Mouse (Mus musculus): ENCODE results near the gene Rrp7a. TPM values are rescaled to one million over a fixed set of nuclear protein-coding genes. Genes with fewer than 3 reads are reported as not detected.

The Rrp7a gene
- polyA plus RNA-seq, 1 experiment, result 126 TPM

GRCm38 (mm10) chr15:83095950-83096349, 26.7 kb downstream of the Rrp7a start:
- Histone ChIP-seq H3K27ac (ENCODE audit: insufficient read depth, low read length) (no peak overlapping the region), H3K4me1 (ENCODE audit: control insufficient read depth, insufficient read depth, low read length) (no peaks in the 10 kb centered on the region), H3K4me3 (ENCODE audit: insufficient read depth, low read length) (no peak overlapping the region)
- TF ChIP-seq CTCF (IDR thresholded peaks at IDR 0.05; ENCODE audit: extremely low read depth, insufficient read depth, low read length) (no peak), POLR2A (IDR thresholded peaks at IDR 0.05; ENCODE audit: extremely low read depth, insufficient read depth, low read length) (no peak)

GRCm38 (mm10) chr15:83093687-83094086, 28.9 kb downstream of the Rrp7a start:
- TF ChIP-seq POLR2A (IDR thresholded peaks at IDR 0.05; ENCODE audit: extremely low read depth, insufficient read depth, low read length) (no peak), CTCF (IDR thresholded peaks at IDR 0.05; ENCODE audit: extremely low read depth, insufficient read depth, low read length) (no peak)
- H3K27ac ChIP-seq (ENCODE audit: insufficient read depth, low read length), result no peak overlapping the region
- H3K4me1 ChIP-seq (ENCODE audit: control insufficient read depth, insufficient read depth, low read length), result no peaks in the 10 kb centered on the region
- H3K4me3 ChIP-seq (ENCODE audit: insufficient read depth, low read length), result no peak overlapping the region

DNA sequence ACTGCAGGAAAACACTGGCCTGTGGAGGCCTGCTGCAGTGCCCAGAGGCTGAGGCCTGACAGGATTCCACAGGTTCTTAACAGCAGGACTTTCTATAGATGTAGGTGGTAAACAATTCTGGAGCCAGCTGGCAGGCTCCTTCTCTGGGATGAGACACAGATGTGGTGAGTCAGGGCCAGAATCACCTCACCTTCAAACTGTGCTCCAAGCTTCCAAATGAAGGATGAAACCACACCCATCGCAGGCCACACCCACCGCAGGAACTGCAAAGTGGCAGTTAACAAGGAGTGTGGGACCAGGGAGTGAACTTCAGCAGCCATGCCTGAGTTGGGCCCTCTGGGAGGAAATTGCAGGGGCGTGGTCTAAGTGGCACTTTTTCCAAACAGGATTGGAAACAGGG, 31.7 kb downstream of the Rrp7a start:
- H3K4me3 ChIP-seq (ENCODE audit: insufficient read depth, low read length), result no peak overlapping the region
- TF ChIP-seq CTCF (IDR thresholded peaks at IDR 0.05; ENCODE audit: extremely low read depth, insufficient read depth, low read length), result no peak
- no peak for TF ChIP-seq POLR2A (IDR thresholded peaks at IDR 0.05; ENCODE audit: extremely low read depth, insufficient read depth, low read length)
- no peaks in the 10 kb centered on the region for H3K4me1 ChIP-seq (ENCODE audit: control insufficient read depth, insufficient read depth, low read length)
- no peak overlapping the region for H3K27ac ChIP-seq (ENCODE audit: insufficient read depth, low read length)

- H3K4me3 ChIP-seq (ENCODE audit: insufficient read depth, low read length), result no peak within 1 kb of the TSS
- TF ChIP-seq CTCF (IDR thresholded peaks at IDR 0.05; ENCODE audit: extremely low read depth, insufficient read depth, low read length) (no peak), POLR2A (IDR thresholded peaks at IDR 0.05; ENCODE audit: extremely low read depth, insufficient read depth, low read length) (no peak)
- H3K4me1 ChIP-seq (ENCODE audit: control insufficient read depth, insufficient read depth, low read length), result no peaks in the 10 kb centered on the region
- no peak within 1 kb of the TSS for H3K27ac ChIP-seq (ENCODE audit: insufficient read depth, low read length)
Observed at GRCm38 (mm10) chr15:83089429-83089605, 33.3 kb downstream of the Rrp7a start, which contains the start of gene Serhl. Gene Serhl (plus strand): TSS chr15:83089506.

DNA sequence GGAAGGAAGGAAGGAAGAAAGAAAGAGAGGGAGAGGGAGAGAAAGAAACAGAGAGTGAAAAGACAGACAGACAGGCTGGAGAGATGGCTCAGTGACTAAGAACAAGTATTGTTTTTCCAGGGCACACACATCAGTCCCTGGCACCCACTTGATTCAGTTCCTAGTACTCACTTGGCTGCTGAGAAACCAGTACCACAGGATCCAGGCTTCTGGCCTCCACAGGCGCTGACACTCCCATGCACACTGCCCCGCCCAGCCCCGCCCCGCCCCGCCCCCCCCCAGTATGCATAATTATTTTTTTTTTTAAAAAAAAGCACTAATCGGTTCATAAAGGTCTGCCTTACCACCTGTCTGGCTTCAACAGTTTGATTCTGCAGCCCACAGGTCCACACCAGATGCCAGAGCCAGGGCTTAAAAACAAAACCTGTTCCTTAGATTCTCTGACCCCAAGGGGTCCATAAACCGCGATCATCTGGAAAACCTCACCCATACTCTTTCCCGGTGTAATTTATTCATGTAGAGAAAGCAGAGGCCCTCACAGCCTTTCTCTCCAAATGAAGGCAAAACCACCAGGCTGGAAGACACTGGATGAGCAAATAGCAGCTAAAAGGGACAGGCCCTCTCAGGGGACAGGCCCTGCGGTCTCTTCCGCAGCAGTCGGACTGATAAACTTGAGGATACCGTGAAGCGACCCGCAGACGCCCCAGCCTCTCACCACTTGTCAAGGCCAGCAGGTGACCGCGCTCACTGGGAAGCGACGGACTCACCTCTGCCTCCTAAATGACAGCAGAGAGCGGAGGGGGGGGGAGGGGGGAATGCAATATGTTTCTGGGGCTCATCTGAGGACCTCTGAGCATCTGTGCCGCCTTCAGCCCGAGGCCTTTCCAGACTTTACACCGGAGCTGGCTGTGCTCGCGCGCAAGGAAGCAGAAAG, 33.8 kb downstream of the Rrp7a start:
- no peak for TF ChIP-seq CTCF (IDR thresholded peaks at IDR 0.05; ENCODE audit: extremely low read depth, insufficient read depth, low read length)
- no peak for TF ChIP-seq POLR2A (IDR thresholded peaks at IDR 0.05; ENCODE audit: extremely low read depth, insufficient read depth, low read length)
- no peak overlapping the region for H3K27ac ChIP-seq (ENCODE audit: insufficient read depth, low read length)

GRCm38 (mm10) chr15:83086636-83087328, 35.8 kb downstream of the Rrp7a start:
- Histone ChIP-seq H3K27ac (ENCODE audit: insufficient read depth, low read length) (no peak overlapping the region), H3K4me3 (ENCODE audit: insufficient read depth, low read length) (no peak overlapping the region)

More for the DNA sequence above, 33.8 kb downstream of the Rrp7a start:
- Histone ChIP-seq H3K4me3 (ENCODE audit: insufficient read depth, low read length) (no peak overlapping the region), H3K4me1 (ENCODE audit: control insufficient read depth, insufficient read depth, low read length) (no peaks in the 10 kb centered on the region)

GRCm38 (mm10) chr15:83085901-83086300, 36.7 kb downstream of the Rrp7a start:
- H3K4me3 ChIP-seq (ENCODE audit: insufficient read depth, low read length), result no peak overlapping the region
- TF ChIP-seq POLR2A (IDR thresholded peaks at IDR 0.05; ENCODE audit: extremely low read depth, insufficient read depth, low read length) (no peak), CTCF (IDR thresholded peaks at IDR 0.05; ENCODE audit: extremely low read depth, insufficient read depth, low read length) (peak; percentile 60)
- H3K4me1 ChIP-seq (ENCODE audit: control insufficient read depth, insufficient read depth, low read length), result 0 out of 2 replicates have a peak, but pooled peaks cover 3% of the 10 kb centered on the region
- no peak overlapping the region for H3K27ac ChIP-seq (ENCODE audit: insufficient read depth, low read length)

More at GRCm38 (mm10) chr15:83086636-83087328, 35.8 kb downstream of the Rrp7a start:
- 0 out of 2 replicates have a peak, but pooled peaks cover 3% of the 10 kb centered on the region for H3K4me1 ChIP-seq (ENCODE audit: control insufficient read depth, insufficient read depth, low read length)
- TF ChIP-seq POLR2A (IDR thresholded peaks at IDR 0.05; ENCODE audit: extremely low read depth, insufficient read depth, low read length) (no peak), CTCF (IDR thresholded peaks at IDR 0.05; ENCODE audit: extremely low read depth, insufficient read depth, low read length) (no peak)

DNA sequence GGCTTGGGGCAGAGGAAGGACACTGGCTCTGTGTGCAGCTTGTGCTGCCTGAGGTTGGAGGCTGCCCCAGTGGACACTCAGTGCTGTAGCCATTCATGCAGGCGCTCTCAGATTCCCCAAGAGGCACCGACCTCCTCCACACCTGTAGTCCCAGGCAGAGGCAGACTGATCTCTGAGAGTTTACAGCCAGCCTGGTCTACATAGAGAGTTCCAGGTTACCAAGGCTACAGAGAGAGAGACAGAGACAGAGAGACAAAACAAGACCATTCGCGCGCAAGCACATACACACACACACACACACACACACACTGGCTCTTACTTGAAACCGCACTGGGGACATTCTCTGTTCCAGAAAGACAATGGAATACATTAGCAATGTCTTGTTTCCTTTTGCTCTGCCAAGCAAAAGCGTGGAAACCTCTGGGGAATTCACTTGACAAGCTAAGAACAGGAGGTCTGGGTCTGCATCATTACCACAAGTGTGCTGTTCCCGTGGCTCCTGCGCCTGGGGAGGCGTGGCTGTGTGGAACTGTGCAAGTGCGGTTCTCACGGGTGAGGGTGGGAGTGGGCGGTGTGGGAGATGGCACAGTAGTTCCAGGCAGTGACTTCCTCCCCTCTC, 38.5 kb downstream of the Rrp7a start:
- TF ChIP-seq CTCF (IDR thresholded peaks at IDR 0.05; ENCODE audit: extremely low read depth, insufficient read depth, low read length) (no peak), POLR2A (IDR thresholded peaks at IDR 0.05; ENCODE audit: extremely low read depth, insufficient read depth, low read length) (no peak)
- no peak overlapping the region for H3K4me3 ChIP-seq (ENCODE audit: insufficient read depth, low read length)
- no peak overlapping the region for H3K27ac ChIP-seq (ENCODE audit: insufficient read depth, low read length)
- H3K4me1 ChIP-seq (ENCODE audit: control insufficient read depth, insufficient read depth, low read length), result 0 out of 2 replicates have a peak, but pooled peaks cover 3% of the 10 kb centered on the region

DNA sequence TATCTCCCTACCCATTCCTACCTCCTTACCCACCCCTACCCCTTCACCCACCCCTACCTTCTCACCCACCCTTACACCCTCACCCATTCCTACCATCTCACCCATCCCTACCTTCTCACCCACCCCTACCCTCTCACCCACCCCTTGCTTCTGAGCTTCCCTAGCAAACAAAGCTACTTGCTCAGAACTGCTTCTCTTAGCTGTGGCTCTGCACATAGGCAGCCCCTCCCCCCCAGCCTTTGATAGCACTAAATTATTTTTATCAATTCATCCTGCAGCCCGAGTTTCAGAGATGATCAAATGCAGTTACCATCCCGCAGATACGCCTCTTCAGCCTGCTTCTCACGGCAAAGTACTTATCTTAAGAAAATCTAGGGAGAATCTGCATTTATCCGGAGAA, 39.1 kb downstream of the Rrp7a start:
- Histone ChIP-seq H3K27ac (ENCODE audit: insufficient read depth, low read length) (no peak overlapping the region), H3K4me1 (ENCODE audit: control insufficient read depth, insufficient read depth, low read length) (0 out of 2 replicates have a peak, but pooled peaks cover 3% of the 10 kb centered on the region), H3K4me3 (ENCODE audit: insufficient read depth, low read length) (no peak overlapping the region)
- TF ChIP-seq POLR2A (IDR thresholded peaks at IDR 0.05; ENCODE audit: extremely low read depth, insufficient read depth, low read length) (no peak), CTCF (IDR thresholded peaks at IDR 0.05; ENCODE audit: extremely low read depth, insufficient read depth, low read length) (no peak)

Measured in cortical plate, adult 2 months (tissue).